Comparison of ENCODE assay signal across 19 mouse cellular contexts in genomic region chr1:128951436-128951835, GRCm38 (mm10).
DNase-seq lines count a peak whose midpoint lies in the region; ATAC-seq lines count a peak whose summit lies in the region.
"Had no signal": no experiment of that assay in that cellular context is flagged by ENCODE, and none has a peak within 500 bp of the region (broad histone marks: within the 10 kb centered on the region; RNA-seq: fewer than 3 reads in every experiment).

No protein-coding gene starts in this region.

- peak; percentile 63 for DNase-seq in forebrain, embryonic 14.5 days (ENCODE audit: low spot score)
- DNase-seq in forebrain, embryonic 10.5 days (ENCODE audit: extremely low spot score, low spot score) = no peak
- peak; percentile 13 for DNase-seq in midbrain, embryonic 14.5 days
- no peak for DNase-seq in midbrain, embryonic 10.5 days (ENCODE audit: low spot score)
- DNase-seq in brain, embryonic 18.5 days (ENCODE audit: low read depth, low spot score) = peak; percentile 16
- no peak for DNase-seq in left cerebral cortex, adult 11 months (ENCODE audit: low spot score)
- DNase-seq: adrenal gland, adult 2 months; adrenal gland, postnatal 25 days; cerebellum, adult 11-12 months; cerebellum, adult 9-10 months; cerebellum, postnatal 25 days; gastrocnemius, postnatal 14 days; kidney, adult 18-20 months had no signal

- H3K9me3 ChIP-seq in forebrain, embryonic 14.5 days (replicated peaks; ENCODE audit: control insufficient read depth, low read length) = no peaks in the 10 kb centered on the region
- H3K9me3 ChIP-seq in forebrain, embryonic 10.5 days = no peaks in the 10 kb centered on the region
- no peaks in the 10 kb centered on the region for H3K9me3 ChIP-seq in midbrain, embryonic 14.5 days (ENCODE audit: control insufficient read depth, low read length)
- H3K9me3 ChIP-seq in midbrain, embryonic 10.5 days (replicated peaks) = no peaks in the 10 kb centered on the region
- H3K9me3 ChIP-seq: embryonic facial prominence, embryonic 13.5 days; heart, embryonic 12.5 days; hindbrain, embryonic 10.5 days; intestine, embryonic 15.5 days had no signal

- H3K9ac ChIP-seq in forebrain, embryonic 14.5 days (ENCODE audit: low read length) = no peak overlapping the region
- H3K9ac ChIP-seq in midbrain, embryonic 14.5 days (replicated peaks; ENCODE audit: low read length) = no peak overlapping the region
- H3K9ac ChIP-seq: embryonic facial prominence, embryonic 13.5 days; heart, embryonic 12.5 days; intestine, embryonic 15.5 days had no signal

- H3K4me1 ChIP-seq in forebrain, embryonic 14.5 days (ENCODE audit: control insufficient read depth, insufficient read depth, low read length) = no peaks in the 10 kb centered on the region
- no peaks in the 10 kb centered on the region for H3K4me1 ChIP-seq in forebrain, embryonic 10.5 days
- no peaks in the 10 kb centered on the region for H3K4me1 ChIP-seq in midbrain, embryonic 14.5 days (ENCODE audit: control insufficient read depth, insufficient read depth, low read length)
- H3K4me1 ChIP-seq in midbrain, embryonic 10.5 days = no peaks in the 10 kb centered on the region
- H3K4me1 ChIP-seq: embryonic facial prominence, embryonic 13.5 days; heart, embryonic 12.5 days; hindbrain, embryonic 10.5 days; intestine, embryonic 15.5 days had no signal

- peak; percentile 54 for ATAC-seq in forebrain, embryonic 14.5 days
- no peak for ATAC-seq in midbrain, embryonic 14.5 days (ENCODE audit: low FRiP score, low TSS enrichment)
- ATAC-seq: intestine, embryonic 15.5 days; Patski had no signal

- no peaks in the 10 kb centered on the region for H3K27me3 ChIP-seq in forebrain, embryonic 14.5 days (replicated peaks; ENCODE audit: control insufficient read depth, insufficient read depth, low read length)
- H3K27me3 ChIP-seq in forebrain, embryonic 10.5 days (ENCODE audit: poor library complexity, severe bottlenecking) = no peaks in the 10 kb centered on the region
- no peaks in the 10 kb centered on the region for H3K27me3 ChIP-seq in midbrain, embryonic 14.5 days (ENCODE audit: control insufficient read depth, insufficient read depth, low read length)
- H3K27me3 ChIP-seq in midbrain, embryonic 10.5 days (ENCODE audit: low read depth, poor library complexity, severe bottlenecking) = no peaks in the 10 kb centered on the region
- H3K27me3 ChIP-seq: CH12.LX; embryonic facial prominence, embryonic 13.5 days; heart, embryonic 12.5 days; intestine, embryonic 15.5 days; Patski had no signal

- H3K36me3 ChIP-seq in forebrain, embryonic 14.5 days (ENCODE audit: control insufficient read depth, insufficient read depth, low read length) = no peaks in the 10 kb centered on the region
- no peaks in the 10 kb centered on the region for H3K36me3 ChIP-seq in forebrain, embryonic 10.5 days (replicated peaks)
- no peaks in the 10 kb centered on the region for H3K36me3 ChIP-seq in midbrain, embryonic 14.5 days (ENCODE audit: control insufficient read depth, insufficient read depth, low read length)
- no peaks in the 10 kb centered on the region for H3K36me3 ChIP-seq in midbrain, embryonic 10.5 days
- H3K36me3 ChIP-seq: embryonic facial prominence, embryonic 13.5 days; heart, embryonic 12.5 days; hindbrain, embryonic 10.5 days; intestine, embryonic 15.5 days had no signal

- no peak overlapping the region for H3K4me3 ChIP-seq in forebrain, embryonic 14.5 days (ENCODE audit: low read depth, low read length)
- no peak overlapping the region for H3K4me3 ChIP-seq in forebrain, embryonic 10.5 days
- no peak overlapping the region for H3K4me3 ChIP-seq in midbrain, embryonic 14.5 days (replicated peaks; ENCODE audit: low read depth, low read length)
- no peak overlapping the region for H3K4me3 ChIP-seq in midbrain, embryonic 10.5 days
- H3K4me3 ChIP-seq: embryonic facial prominence, embryonic 13.5 days; heart, embryonic 12.5 days; hindbrain, embryonic 10.5 days; intestine, embryonic 15.5 days had no signal

- 19% methylated on average over 2 of the region's 2 CpGs for WGBS in forebrain, embryonic 14.5 days
- 80% methylated on average over 2 of the region's 2 CpGs for WGBS in forebrain, embryonic 10.5 days
- 59% methylated on average over 2 of the region's 2 CpGs for WGBS in midbrain, embryonic 14.5 days
- 87% methylated on average over 2 of the region's 2 CpGs for WGBS in midbrain, embryonic 10.5 days

- H3K27ac ChIP-seq in forebrain, embryonic 14.5 days (ENCODE audit: low read depth, low read length) = no peak overlapping the region
- no peak overlapping the region for H3K27ac ChIP-seq in forebrain, embryonic 10.5 days
- no peak overlapping the region for H3K27ac ChIP-seq in midbrain, embryonic 14.5 days (replicated peaks; ENCODE audit: low read depth, low read length)
- H3K27ac ChIP-seq in midbrain, embryonic 10.5 days (replicated peaks) = no peak overlapping the region
- H3K27ac ChIP-seq: embryonic facial prominence, embryonic 13.5 days; hindbrain, embryonic 10.5 days; intestine, embryonic 15.5 days had no signal

- H3K4me2 ChIP-seq in forebrain, embryonic 14.5 days (ENCODE audit: low read length) = no peak overlapping the region
- H3K4me2 ChIP-seq in midbrain, embryonic 14.5 days (ENCODE audit: low read length) = no peak overlapping the region
- H3K4me2 ChIP-seq: embryonic facial prominence, embryonic 13.5 days; heart, embryonic 12.5 days; intestine, embryonic 15.5 days had no signal

Comparison
In these comparisons a context has a peak if more than half of its experiments do, and no peak if none do; other contexts are left out.
1. DNase-seq: peak in forebrain, embryonic 14.5 days (single experiment), midbrain, embryonic 14.5 days (single experiment) and brain, embryonic 18.5 days (single experiment); none in forebrain, embryonic 10.5 days (single experiment), midbrain, embryonic 10.5 days (single experiment) and left cerebral cortex, adult 11 months (single experiment).